ENCODE assay signal across 25 mouse cellular contexts in genomic region chr11:51476543-51476942, GRCm38 (mm10).
A peak's percentile ranks its signal among the peaks of the same experiment; 100 is the strongest.
DNase-seq lines count a peak whose midpoint lies in the region; ATAC-seq and TF ChIP-seq lines count a peak whose summit lies in the region.
"Had no signal": no experiment of that assay in that cellular context is flagged by ENCODE, and none has a peak within 500 bp of the region (broad histone marks: within the 10 kb centered on the region; RNA-seq: fewer than 3 reads in every experiment).

No protein-coding gene starts in this region.

- no peaks in the 10 kb centered on the region for H3K36me3 ChIP-seq in heart, embryonic 13.5 days
- H3K36me3 ChIP-seq in lung, postnatal 0 days (ENCODE audit: insufficient read depth, low read length) = no peaks in the 10 kb centered on the region
- no peaks in the 10 kb centered on the region for H3K36me3 ChIP-seq in embryonic facial prominence, embryonic 13.5 days
- H3K36me3 ChIP-seq in forebrain, postnatal 0 days (ENCODE audit: insufficient read depth) = no peaks in the 10 kb centered on the region; the same call in 1 of the 2 replicates
- H3K36me3 ChIP-seq: embryonic facial prominence, embryonic 15.5 days; G1E had no signal

- no peak for DNase-seq in heart, postnatal 25 days (ENCODE audit: low spot score)
- peak; percentile 22 for DNase-seq in lung, postnatal 0 days (ENCODE audit: low spot score)
- DNase-seq in lung, postnatal 10 days = no peak
- no peak for DNase-seq in forebrain, postnatal 0 days
- DNase-seq: adrenal gland, adult 8-10 months; adrenal gland, postnatal 25 days; B cell, adult 2 months; cerebellum, adult 11-12 months; cerebellum, adult 8-10 months; cerebellum, postnatal 10 days; cerebellum, postnatal 36 days; embryo, embryonic 11 days; gastrocnemius, postnatal 25 days; heart, adult 18-20 months; heart, postnatal 4 days; kidney, adult 11 months had no signal

- WGBS in heart, embryonic 13.5 days = 67% methylated on average over 4 of the region's 4 CpGs
- 50% methylated on average over 4 of the region's 4 CpGs for WGBS in lung, postnatal 0 days
- WGBS in embryonic facial prominence, embryonic 13.5 days = 52% methylated on average over 4 of the region's 4 CpGs
- 51% methylated on average over 4 of the region's 4 CpGs for WGBS in forebrain, postnatal 0 days

- no peak for ATAC-seq in heart, embryonic 13.5 days (ENCODE audit: extremely low read depth, insufficient number of reproducible peaks, low FRiP score, low TSS enrichment)
- no peak for ATAC-seq in lung, postnatal 0 days
- no peak for ATAC-seq in embryonic facial prominence, embryonic 13.5 days (ENCODE audit: insufficient number of reproducible peaks, insufficient read depth, low FRiP score, low TSS enrichment, low read depth)
- ATAC-seq in forebrain, postnatal 0 days = no peak
- ATAC-seq: activated CD4-positive, CD25-positive, alpha-beta regulatory T cell, adult 4 months; forebrain, embryonic 14.5 days; hindbrain, postnatal 0 days; inflammation-experienced regulatory T-cells, adult 6 months had no signal

- 0 out of 2 replicates have a peak, but pooled peaks cover 5% of the 10 kb centered on the region for H3K9me3 ChIP-seq in heart, embryonic 13.5 days
- no peaks in the 10 kb centered on the region for H3K9me3 ChIP-seq in lung, postnatal 0 days (ENCODE audit: low read length)
- no peaks in the 10 kb centered on the region for H3K9me3 ChIP-seq in embryonic facial prominence, embryonic 13.5 days
- no peaks in the 10 kb centered on the region for H3K9me3 ChIP-seq in forebrain, postnatal 0 days (ENCODE audit: low read length)
- H3K9me3 ChIP-seq: embryonic facial prominence, embryonic 15.5 days; G1E had no signal

- H3K27me3 ChIP-seq in heart, embryonic 13.5 days (replicated peaks) = peaks cover 80% of the 10 kb centered on the region
- no peaks in the 10 kb centered on the region for H3K27me3 ChIP-seq in lung, postnatal 0 days (replicated peaks; ENCODE audit: insufficient read depth, low read length)
- no peaks in the 10 kb centered on the region for H3K27me3 ChIP-seq in embryonic facial prominence, embryonic 13.5 days
- H3K27me3 ChIP-seq in forebrain, postnatal 0 days (ENCODE audit: insufficient read depth, low read length) = no peaks in the 10 kb centered on the region
- H3K27me3 ChIP-seq: embryonic facial prominence, embryonic 15.5 days had no signal

- H3K9ac ChIP-seq in heart, embryonic 13.5 days = no peak overlapping the region
- H3K9ac ChIP-seq in lung, postnatal 0 days (replicated peaks; ENCODE audit: low read depth) = no peak overlapping the region
- no peak overlapping the region for H3K9ac ChIP-seq in embryonic facial prominence, embryonic 13.5 days
- H3K9ac ChIP-seq in forebrain, postnatal 0 days = no peak overlapping the region
- H3K9ac ChIP-seq: embryonic facial prominence, embryonic 15.5 days; hindbrain, embryonic 14.5 days had no signal

- no peak overlapping the region for H3K4me2 ChIP-seq in heart, embryonic 13.5 days
- no peak overlapping the region for H3K4me2 ChIP-seq in lung, postnatal 0 days (replicated peaks; ENCODE audit: low read depth, low read length)
- H3K4me2 ChIP-seq in embryonic facial prominence, embryonic 13.5 days = no peak overlapping the region
- H3K4me2 ChIP-seq in forebrain, postnatal 0 days (ENCODE audit: low read depth) = no peak overlapping the region
- H3K4me2 ChIP-seq: embryonic facial prominence, embryonic 15.5 days; hindbrain, embryonic 14.5 days had no signal

- no peak overlapping the region for H3K4me3 ChIP-seq in heart, embryonic 13.5 days
- H3K4me3 ChIP-seq in lung, postnatal 0 days (ENCODE audit: low read depth, low read length) = no peak overlapping the region
- no peak overlapping the region for H3K4me3 ChIP-seq in embryonic facial prominence, embryonic 13.5 days
- no peak overlapping the region for H3K4me3 ChIP-seq in forebrain, postnatal 0 days (ENCODE audit: low read depth, low read length)
- H3K4me3 ChIP-seq: embryonic facial prominence, embryonic 15.5 days had no signal

- H3K27ac ChIP-seq in heart, embryonic 13.5 days (replicated peaks) = 0 out of 2 replicates have a peak overlapping the region, but pooled peaks have one; percentile 13
- H3K27ac ChIP-seq in lung, postnatal 0 days (ENCODE audit: low read length) = no peak overlapping the region
- 0 out of 2 replicates have a peak overlapping the region, but pooled peaks have one; percentile 55 for H3K27ac ChIP-seq in embryonic facial prominence, embryonic 13.5 days
- H3K27ac ChIP-seq in forebrain, postnatal 0 days (ENCODE audit: low read depth, low read length) = no peak overlapping the region

- TF ChIP-seq EP300 in lung, postnatal 0 days (IDR thresholded peaks at IDR 0.05) = no peak

- TF ChIP-seq CTCF in lung, postnatal 0 days (IDR thresholded peaks at IDR 0.05) = no peak
- no peak for TF ChIP-seq CTCF in forebrain, postnatal 0 days (IDR thresholded peaks at IDR 0.05; ENCODE audit: low read depth)

- intact Hi-C loops in heart, postnatal 25 days (cut with DNase I) = no loop called here

- H3K4me1 ChIP-seq in heart, embryonic 13.5 days = peaks cover 4% of the 10 kb centered on the region; the same call in 1 of the 2 replicates
- H3K4me1 ChIP-seq in lung, postnatal 0 days (ENCODE audit: insufficient read depth, low read depth, low read length) = no peaks in the 10 kb centered on the region
- peaks cover 31% of the 10 kb centered on the region for H3K4me1 ChIP-seq in embryonic facial prominence, embryonic 13.5 days
- no peaks in the 10 kb centered on the region for H3K4me1 ChIP-seq in forebrain, postnatal 0 days (ENCODE audit: insufficient read depth)

Comparison
In these comparisons a context has a peak if more than half of its experiments do, and no peak if none do; other contexts are left out.
1. H3K27ac ChIP-seq: peak in heart, embryonic 13.5 days (single experiment) and embryonic facial prominence, embryonic 13.5 days (single experiment); none in lung, postnatal 0 days (single experiment) and forebrain, postnatal 0 days (single experiment).